Mouse (Mus musculus): ENCODE results near the gene Ngf. TPM values are rescaled to one million over a fixed set of nuclear protein-coding genes. Genes with fewer than 3 reads are reported as not detected.

Gene Ngf
- polyA plus RNA-seq, 1 experiment from 2014 or later: 0.46 TPM

DNA sequence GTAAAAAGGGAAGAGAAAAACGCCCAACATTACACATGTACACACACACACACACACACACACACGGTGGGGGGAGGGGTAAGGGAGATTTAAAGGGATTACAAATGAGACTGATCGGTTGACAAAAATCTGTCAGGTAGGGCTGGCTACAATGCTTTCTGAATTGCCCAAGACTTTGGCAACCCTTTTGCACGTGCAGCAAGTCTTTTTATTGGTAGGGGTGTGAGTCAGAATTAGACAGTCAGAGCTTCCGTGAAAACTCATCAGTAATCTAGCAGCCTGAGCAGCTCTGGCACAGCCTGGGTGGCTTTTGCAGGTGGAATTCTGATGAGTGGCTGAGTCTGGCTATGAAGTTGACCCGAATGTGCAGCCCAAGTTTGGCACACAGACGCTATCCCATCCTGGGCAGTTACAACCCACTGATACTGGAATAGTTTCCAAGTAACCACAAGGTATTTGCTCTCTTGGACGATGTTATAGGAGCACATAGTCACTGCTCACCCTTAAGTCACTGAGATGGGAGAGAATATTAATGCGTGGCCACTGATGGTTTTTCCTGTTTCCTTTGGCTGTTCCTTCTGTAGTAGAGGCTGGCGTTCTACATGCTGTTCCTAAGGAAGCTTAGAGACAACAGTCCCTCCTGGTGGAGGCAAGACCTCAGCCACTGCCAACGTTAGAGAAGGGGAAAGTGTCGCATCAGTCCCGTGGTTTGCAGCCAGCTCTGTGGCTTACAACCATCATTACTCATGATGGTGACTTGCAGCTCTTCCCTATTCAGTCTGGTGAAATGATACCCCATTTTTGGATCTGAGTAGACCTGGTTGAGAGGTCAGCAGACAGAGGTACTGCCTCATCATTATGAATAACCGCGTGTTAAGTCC lies 4.8 kb downstream of the Ngf start:
- Histone ChIP-seq H3K4me1 (peaks cover 7% of the 10 kb centered on the region; the same call in 1 of the 2 replicates), H3K4me3 (no peak overlapping the region), H3K4me2 (no peak overlapping the region), H3K27me3 (replicated peaks) (peaks cover 26% of the 10 kb centered on the region), H3K9ac (no peak overlapping the region), H3K9me3 (no peaks in the 10 kb centered on the region), H3K27ac (no peak overlapping the region), H3K36me3 (replicated peaks) (no peaks in the 10 kb centered on the region)
- WGBS: 76% methylated on average over 15 of the region's 15 CpGs
- no peak for ATAC-seq (replicated peaks)

DNA sequence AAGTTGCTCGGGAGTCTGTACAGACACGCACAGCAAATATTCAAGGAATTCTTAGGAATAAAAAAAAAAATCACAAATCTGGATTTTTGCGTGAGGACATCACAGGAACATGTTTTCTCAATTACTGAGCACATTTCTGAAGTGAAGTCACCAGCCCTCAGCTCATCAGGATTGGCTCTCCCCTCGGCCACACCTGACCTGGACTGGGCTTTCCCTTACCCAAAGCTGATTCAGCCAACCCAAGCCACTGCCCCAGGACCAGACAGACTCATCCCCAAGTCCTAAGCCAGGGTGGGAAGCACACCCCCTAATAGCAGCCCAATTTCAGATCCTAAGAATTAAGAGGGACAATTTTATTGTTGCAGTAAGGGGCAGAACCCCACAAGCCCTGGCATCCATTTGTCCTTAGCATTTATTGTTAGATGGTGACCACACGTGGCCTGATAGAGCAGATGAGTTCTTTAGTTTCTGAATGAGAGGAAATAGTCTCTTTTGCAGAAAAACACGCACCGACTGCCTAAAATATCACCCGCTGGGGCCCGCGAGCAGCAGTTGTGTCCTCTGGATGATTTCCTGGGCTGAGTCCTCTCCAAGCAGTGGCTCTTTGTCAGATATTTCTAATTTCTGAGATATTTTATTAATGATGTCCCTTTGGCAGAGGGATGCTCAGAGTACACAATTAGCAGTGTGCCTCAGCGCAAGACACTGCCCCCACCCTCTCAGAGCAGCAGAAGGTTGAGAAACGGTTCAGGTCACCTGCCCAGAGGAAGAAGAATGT lies 8.4 kb downstream of the Ngf start:
- WGBS: 88% methylated on average over 12 of the region's 12 CpGs
- Histone ChIP-seq H3K9me3 (no peaks in the 10 kb centered on the region), H3K9ac (no peak overlapping the region), H3K27ac (no peak overlapping the region), H3K27me3 (replicated peaks) (no peaks in the 10 kb centered on the region), H3K36me3 (replicated peaks) (no peaks in the 10 kb centered on the region), H3K4me2 (no peak overlapping the region), H3K4me3 (no peak overlapping the region), H3K4me1 (no peaks in the 10 kb centered on the region)
- no peak for ATAC-seq (replicated peaks)

DNA sequence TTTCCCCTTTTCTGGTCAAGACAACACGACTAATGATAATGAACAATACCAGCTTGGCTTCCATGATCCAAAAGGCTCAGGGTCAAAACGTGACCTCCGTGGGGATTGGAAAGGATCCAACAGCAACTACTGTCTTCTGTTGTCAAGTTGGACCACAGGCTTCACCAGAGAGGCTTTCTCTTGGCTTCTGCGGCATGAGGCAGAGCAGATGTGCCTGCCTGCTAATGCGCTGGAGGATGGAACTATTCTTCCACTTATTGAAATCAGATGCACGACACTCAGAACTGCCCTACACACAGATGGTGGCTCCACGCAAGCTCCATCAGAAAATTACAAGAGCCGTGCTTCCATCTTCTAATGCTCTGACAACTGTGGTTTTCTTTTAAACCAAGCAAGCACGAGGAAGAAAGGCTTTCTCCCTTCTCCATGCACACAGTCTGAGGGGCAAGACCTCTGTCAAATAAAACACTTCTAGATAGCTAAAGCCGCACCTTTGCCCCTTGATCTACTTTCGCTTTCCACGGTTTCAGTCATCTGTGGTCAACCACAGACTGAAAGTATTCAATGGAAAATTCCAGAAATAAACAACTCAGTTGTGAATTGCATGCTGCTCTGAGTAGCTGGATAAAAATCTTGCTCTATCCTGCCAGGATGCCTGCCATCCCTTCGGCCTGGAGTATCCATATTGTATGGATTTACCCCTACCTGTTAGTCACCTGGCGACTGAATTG lies 20.8 kb downstream of the Ngf start:
- Histone ChIP-seq H3K9me3 (no peaks in the 10 kb centered on the region), H3K4me3 (no peak overlapping the region), H3K9ac (no peak overlapping the region), H3K4me1 (no peaks in the 10 kb centered on the region), H3K36me3 (replicated peaks) (no peaks in the 10 kb centered on the region), H3K27me3 (replicated peaks) (no peaks in the 10 kb centered on the region), H3K4me2 (no peak overlapping the region), H3K27ac (no peak overlapping the region)
- 81% methylated on average over 14 of the region's 14 CpGs for WGBS
- no peak for ATAC-seq (replicated peaks)

DNA sequence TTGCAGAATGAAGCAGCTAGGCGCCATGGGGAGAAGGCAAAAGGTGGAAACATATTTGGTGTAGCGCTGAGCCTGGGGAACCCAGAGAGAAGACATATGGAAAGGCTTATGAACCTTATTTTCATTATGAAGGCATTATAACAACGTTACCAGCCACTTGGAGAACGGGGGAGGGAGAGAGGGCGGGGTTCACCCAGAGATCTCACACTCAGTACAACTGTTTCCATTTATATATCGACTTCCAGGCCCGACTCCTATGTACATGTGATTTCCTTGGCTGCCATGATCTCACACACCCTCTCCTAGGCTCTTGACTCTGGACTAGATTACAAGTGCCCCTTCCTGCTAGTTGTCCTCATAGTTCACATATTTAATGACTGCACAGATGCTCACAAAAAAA lies 28.4 kb downstream of the Ngf start:
- no peaks in the 10 kb centered on the region for H3K4me1 ChIP-seq
- no peak overlapping the region for H3K4me3 ChIP-seq
- no peak overlapping the region for H3K9ac ChIP-seq
- H3K9me3 ChIP-seq: no peaks in the 10 kb centered on the region
- no peak for ATAC-seq (replicated peaks)
- H3K4me2 ChIP-seq: no peak overlapping the region
- no peaks in the 10 kb centered on the region for H3K36me3 ChIP-seq (replicated peaks)
- H3K27me3 ChIP-seq (replicated peaks): no peaks in the 10 kb centered on the region
- H3K27ac ChIP-seq: no peak overlapping the region
- WGBS: 86% methylated on average over 7 of the region's 7 CpGs

DNA sequence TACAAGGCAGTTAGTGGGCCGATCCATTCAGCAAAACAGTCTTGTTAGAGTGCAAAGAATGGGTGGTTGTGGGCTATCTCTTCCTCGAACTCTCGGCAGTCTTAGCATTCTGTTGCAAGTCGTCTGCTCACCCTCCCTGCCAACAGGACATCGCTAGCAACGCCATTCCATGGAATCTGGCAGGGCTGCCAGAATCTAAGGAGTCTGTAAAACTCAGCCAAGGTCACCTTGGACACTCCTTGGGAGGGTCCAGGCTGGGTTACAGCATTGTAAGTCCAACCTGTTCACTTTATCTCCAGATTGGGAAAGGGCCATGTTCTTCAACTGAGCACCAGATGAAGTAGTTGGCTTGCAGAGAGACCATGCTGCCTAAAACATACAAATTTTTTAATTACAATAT lies 29.2 kb downstream of the Ngf start:
- no peaks in the 10 kb centered on the region for H3K4me1 ChIP-seq
- no peak overlapping the region for H3K4me3 ChIP-seq
- H3K27ac ChIP-seq: no peak overlapping the region
- H3K27me3 ChIP-seq (replicated peaks): no peaks in the 10 kb centered on the region
- H3K36me3 ChIP-seq (replicated peaks): no peaks in the 10 kb centered on the region
- H3K9me3 ChIP-seq: no peaks in the 10 kb centered on the region
- H3K9ac ChIP-seq: no peak overlapping the region
- no peak for ATAC-seq (replicated peaks)
- WGBS: 85% methylated on average over 6 of the region's 6 CpGs
- H3K4me2 ChIP-seq: no peak overlapping the region

DNA sequence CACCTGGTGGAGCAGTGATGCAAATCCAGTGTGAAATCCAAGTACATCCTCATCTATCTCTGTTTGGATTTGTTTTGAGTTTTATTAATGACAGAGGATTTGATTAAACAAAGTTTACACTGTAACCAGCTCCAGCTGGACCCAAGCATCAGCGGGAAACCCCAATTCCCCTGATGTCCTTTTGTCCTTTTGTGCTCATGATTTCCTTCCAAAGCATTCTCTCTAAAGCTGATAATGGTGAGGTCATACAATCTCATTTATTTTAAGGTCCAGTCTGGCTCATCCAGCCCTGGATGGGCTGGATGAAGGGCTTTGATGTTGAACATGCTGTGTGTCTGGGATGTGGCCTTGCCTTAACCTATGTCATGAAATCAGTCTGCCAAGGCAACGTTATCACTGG lies 30.3 kb downstream of the Ngf start:
- Histone ChIP-seq H3K36me3 (replicated peaks) (no peaks in the 10 kb centered on the region), H3K4me3 (no peak overlapping the region), H3K4me2 (no peak overlapping the region), H3K27me3 (replicated peaks) (no peaks in the 10 kb centered on the region), H3K27ac (no peak overlapping the region), H3K9me3 (no peaks in the 10 kb centered on the region), H3K4me1 (no peaks in the 10 kb centered on the region), H3K9ac (no peak overlapping the region)
- no peak for ATAC-seq (replicated peaks)
- 80% methylated on average over 2 of the region's 2 CpGs for WGBS

DNA sequence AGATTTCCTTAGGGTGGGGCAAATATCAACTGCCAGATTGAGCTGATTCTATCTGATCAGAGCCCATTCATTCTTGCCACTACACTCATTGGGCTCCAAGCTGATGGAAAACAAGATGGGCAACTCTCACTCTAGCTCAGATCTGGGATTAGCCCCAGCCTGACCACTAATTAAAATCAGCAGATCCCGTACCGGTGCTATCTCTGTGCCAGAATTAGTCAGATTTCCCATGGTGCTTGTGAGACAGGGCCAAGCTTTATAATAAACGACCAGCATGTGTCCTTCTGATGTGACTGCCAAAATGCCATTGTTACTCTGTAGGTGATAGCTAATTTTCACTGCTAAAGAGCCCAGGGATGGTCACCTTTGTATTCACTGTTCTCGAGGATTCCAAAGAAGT lies 31.5 kb downstream of the Ngf start:
- WGBS: 77% methylated on average over 4 of the region's 4 CpGs
- no peak for ATAC-seq (replicated peaks)
- no peaks in the 10 kb centered on the region for H3K9me3 ChIP-seq

DNA sequence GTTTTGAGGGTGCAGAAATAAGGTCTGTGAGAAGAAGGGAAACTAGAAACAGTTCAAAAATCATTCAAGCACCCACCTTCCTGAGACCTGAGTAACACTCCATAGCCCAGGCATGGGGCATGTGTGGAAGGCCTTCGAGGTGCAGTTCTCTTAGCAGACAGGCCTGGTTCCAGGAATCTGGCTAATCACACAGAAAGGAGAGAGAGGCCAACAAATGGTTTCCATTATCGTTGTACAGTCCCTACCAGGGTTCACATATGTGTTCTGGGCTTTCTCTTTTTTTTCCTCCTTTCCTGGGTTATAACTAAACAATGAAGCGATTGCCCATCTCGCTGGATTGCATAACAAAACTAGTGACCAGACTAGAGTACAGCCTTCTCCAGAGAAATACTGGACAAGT lies 35.4 kb downstream of the Ngf start:
- Histone ChIP-seq H3K4me2 (no peak overlapping the region), H3K9ac (no peak overlapping the region), H3K4me3 (no peak overlapping the region), H3K9me3 (no peaks in the 10 kb centered on the region), H3K36me3 (replicated peaks) (no peaks in the 10 kb centered on the region), H3K4me1 (no peaks in the 10 kb centered on the region), H3K27me3 (replicated peaks) (no peaks in the 10 kb centered on the region), H3K27ac (no peak overlapping the region)
- ATAC-seq (replicated peaks): no peak
- WGBS: 87% methylated on average over 4 of the region's 4 CpGs

More for the DNA sequence above, 31.5 kb downstream of the Ngf start:
- Histone ChIP-seq H3K4me2 (no peak overlapping the region), H3K27ac (no peak overlapping the region), H3K36me3 (replicated peaks) (no peaks in the 10 kb centered on the region), H3K4me1 (no peaks in the 10 kb centered on the region), H3K9ac (no peak overlapping the region), H3K27me3 (replicated peaks) (no peaks in the 10 kb centered on the region), H3K4me3 (no peak overlapping the region)

DNA sequence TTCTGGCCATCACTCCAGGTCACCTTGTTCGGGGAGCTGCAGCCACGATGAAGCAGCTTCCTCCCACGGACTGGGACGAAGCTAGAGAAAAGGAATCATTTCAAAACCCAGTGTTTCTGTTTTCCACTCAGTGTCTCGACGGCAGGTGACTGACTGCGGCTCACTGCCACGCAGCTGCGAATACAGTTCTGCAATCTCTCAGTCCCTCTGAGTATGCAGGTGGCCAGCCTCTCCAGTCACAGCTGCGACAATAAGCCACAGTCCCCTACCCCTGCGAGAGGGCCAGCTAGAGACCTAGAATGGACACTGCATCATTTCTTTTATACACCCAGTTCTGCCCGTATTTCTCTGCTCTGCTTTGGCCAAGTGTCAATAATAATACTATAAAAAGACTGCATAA lies 36.3 kb downstream of the Ngf start:
- no peaks in the 10 kb centered on the region for H3K27me3 ChIP-seq (replicated peaks)
- H3K9ac ChIP-seq: no peak overlapping the region
- H3K4me1 ChIP-seq: no peaks in the 10 kb centered on the region
- no peak overlapping the region for H3K4me3 ChIP-seq
- ATAC-seq (replicated peaks): no peak
- no peaks in the 10 kb centered on the region for H3K36me3 ChIP-seq (replicated peaks)
- 70% methylated on average over 12 of the region's 12 CpGs for WGBS
- no peaks in the 10 kb centered on the region for H3K9me3 ChIP-seq
- no peak overlapping the region for H3K4me2 ChIP-seq
- no peak overlapping the region for H3K27ac ChIP-seq

DNA sequence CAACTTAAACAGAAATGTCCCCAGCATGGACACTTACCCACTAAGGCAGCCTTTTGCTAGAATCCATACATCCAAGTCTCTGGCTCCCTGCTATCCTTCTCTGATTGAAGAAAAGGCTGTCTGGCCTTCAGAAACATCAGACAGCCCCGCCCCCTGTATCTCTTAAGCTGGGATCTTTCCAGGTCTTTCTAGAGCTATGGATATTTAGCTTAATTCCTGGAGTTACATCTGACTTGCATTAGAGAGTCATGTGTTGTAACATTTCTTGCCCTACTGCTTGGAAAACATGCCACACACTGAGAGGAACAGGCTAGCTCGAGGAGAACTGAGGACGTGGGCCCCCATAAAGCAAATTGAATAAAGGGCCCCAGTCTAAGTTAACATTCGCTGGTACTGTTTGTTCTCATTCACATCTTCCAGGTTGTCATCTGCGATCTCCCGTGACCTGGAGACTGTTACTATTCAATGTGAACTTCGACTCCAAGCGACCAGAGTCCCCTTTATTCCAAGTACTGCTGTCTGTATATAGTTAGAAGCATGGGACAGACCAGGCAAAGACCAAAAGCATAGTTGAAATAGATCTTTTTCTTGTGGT lies 38.0 kb downstream of the Ngf start:
- ATAC-seq (replicated peaks): no peak
- Histone ChIP-seq H3K9ac (no peak overlapping the region), H3K27ac (no peak overlapping the region), H3K4me1 (no peaks in the 10 kb centered on the region), H3K9me3 (no peaks in the 10 kb centered on the region), H3K4me2 (no peak overlapping the region), H3K27me3 (replicated peaks) (no peaks in the 10 kb centered on the region), H3K4me3 (no peak overlapping the region), H3K36me3 (replicated peaks) (no peaks in the 10 kb centered on the region)
- 77% methylated on average over 8 of the region's 8 CpGs for WGBS

DNA sequence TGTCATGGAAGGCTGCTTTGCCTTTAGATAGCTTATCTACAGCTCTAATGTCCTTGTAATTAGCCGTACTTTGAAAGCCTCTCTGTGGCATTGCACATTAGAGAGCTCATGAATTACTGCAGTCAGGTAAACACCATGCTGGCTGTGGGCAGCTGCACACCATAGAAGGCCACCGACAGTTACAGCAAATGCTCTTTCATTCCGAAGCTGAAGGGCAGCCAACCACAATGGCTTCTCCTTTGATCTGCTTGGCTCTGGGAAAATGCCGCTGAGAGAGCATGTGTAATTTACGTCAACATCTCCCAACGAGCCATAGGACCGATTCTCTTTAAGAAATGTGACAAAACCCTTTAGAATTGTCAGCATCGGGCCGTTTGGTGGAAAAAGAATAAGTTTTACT lies 38.7 kb downstream of the Ngf start:
- H3K27ac ChIP-seq: no peak overlapping the region
- no peaks in the 10 kb centered on the region for H3K4me1 ChIP-seq
- H3K27me3 ChIP-seq (replicated peaks): no peaks in the 10 kb centered on the region
- ATAC-seq (replicated peaks): no peak
- no peaks in the 10 kb centered on the region for H3K36me3 ChIP-seq (replicated peaks)
- H3K9ac ChIP-seq: no peak overlapping the region
- H3K4me2 ChIP-seq: no peak overlapping the region
- no peaks in the 10 kb centered on the region for H3K9me3 ChIP-seq
- 18% methylated on average over 9 of the region's 9 CpGs for WGBS
- no peak overlapping the region for H3K4me3 ChIP-seq

DNA sequence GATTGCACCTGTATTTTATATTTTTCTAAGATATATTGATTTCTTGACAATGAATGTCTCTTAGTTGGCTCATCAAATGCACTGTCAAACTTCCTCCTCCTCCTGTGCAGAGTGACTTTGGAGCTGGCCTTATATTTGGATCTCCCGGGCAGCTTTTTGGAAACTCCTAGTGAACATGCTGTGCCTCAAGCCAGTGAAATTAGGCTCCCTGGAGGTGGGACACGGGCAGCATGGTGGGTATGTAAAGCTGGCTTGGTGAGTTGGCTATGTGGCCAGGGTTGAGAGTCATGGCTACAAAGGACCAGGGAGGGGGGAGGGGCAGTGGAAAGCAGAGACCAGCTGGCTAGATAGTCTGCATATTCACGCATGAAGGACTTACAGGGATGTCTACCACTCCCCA lies 39.9 kb downstream of the Ngf start:
- Histone ChIP-seq H3K4me2 (no peak overlapping the region), H3K4me1 (no peaks in the 10 kb centered on the region), H3K9me3 (no peaks in the 10 kb centered on the region), H3K9ac (no peak overlapping the region), H3K4me3 (no peak overlapping the region), H3K27ac (no peak overlapping the region), H3K36me3 (replicated peaks) (no peaks in the 10 kb centered on the region), H3K27me3 (replicated peaks) (no peaks in the 10 kb centered on the region)
- ATAC-seq (replicated peaks): no peak
- WGBS: 63% methylated on average over 3 of the region's 3 CpGs
